Mouse (Mus musculus): ENCODE measurements around the gene Krt72. TPM values are rescaled to one million over a fixed set of nuclear protein-coding genes. Genes with fewer than 3 reads are reported as not detected.

Krt72 gene
- polyA plus RNA-seq (2016; fragmentation: Nextera tagmentation; extraction: Ambion mirVana), result not detected in 2 replicates

DNA sequence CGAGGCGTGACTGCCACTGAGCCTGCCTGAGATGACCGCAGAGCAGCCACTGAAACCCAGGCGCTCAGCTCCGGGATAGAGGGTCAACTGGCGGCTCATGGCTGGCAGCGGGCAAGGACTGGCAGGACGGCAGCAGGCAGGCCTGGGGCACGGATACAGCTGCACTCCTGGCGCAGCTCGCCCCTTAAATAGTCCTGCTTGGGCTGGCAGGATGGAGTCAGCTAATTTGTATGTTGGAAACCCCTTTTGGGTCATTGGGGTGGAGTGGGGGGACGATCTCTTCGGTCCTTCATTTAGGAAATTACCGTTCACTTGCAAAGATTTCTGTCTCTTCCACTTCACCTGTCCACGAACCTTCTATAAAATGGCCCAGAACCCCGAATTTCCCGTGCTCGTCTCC lies at the start of gene Krt72:
Gene Krt72 (minus strand): TSS at position 101 of the 400 bp plus-strand sequence.
- no peak for ATAC-seq (ENCODE audit: low FRiP score, low read depth)
- H3K27me3 ChIP-seq (replicated peaks), result no peaks in the 10 kb centered on the region
- WGBS, result 93% methylated on average over 18 of the region's 18 CpGs
- no peak within 1 kb of the TSS for H3K27ac ChIP-seq
- H3K36me3 ChIP-seq, result no peaks in the 10 kb centered on the region
- no peak within 1 kb of the TSS for H3K9ac ChIP-seq
- H3K4me2 ChIP-seq (replicated peaks), result no peak within 1 kb of the TSS
- no peaks in the 10 kb centered on the region for H3K4me1 ChIP-seq
- no peaks in the 10 kb centered on the region for H3K9me3 ChIP-seq
- H3K4me3 ChIP-seq, result no peak within 1 kb of the TSS

DNA sequence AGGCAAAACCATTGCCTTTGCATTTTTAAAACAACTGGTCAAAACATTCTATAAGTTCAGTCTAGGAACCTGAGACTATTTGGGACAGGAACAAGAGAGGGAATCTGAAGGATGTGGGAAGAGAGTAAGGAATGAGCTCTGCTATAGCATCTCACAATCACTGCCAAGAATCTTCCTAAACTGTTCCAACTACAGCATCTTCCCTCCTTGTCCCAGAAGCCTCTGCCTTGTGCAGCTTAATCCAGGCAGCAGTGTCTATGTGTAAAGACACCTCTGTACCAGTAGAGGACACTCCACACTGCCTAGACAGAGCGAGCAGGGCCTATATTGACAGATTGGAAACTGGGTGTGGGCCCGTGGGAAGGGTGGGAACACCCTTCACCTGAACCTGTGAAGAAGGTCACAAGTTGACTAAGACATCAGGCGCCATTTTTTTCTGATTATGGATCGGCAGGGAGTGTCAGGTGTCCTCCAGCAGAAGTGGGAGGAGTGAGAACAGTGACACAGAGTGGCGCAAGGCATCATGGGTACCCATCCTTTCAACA lies 48.6 kb upstream of the Krt72 start:
- no peak for ATAC-seq (ENCODE audit: low FRiP score, low read depth)
- no peaks in the 10 kb centered on the region for H3K36me3 ChIP-seq
- no peak overlapping the region for H3K9ac ChIP-seq
- no peak overlapping the region for H3K4me2 ChIP-seq (replicated peaks)
- no peaks in the 10 kb centered on the region for H3K4me1 ChIP-seq
- H3K27me3 ChIP-seq (replicated peaks), result no peaks in the 10 kb centered on the region
- H3K4me3 ChIP-seq, result no peak overlapping the region
- H3K27ac ChIP-seq, result no peak overlapping the region
- H3K9me3 ChIP-seq, result no peaks in the 10 kb centered on the region
- WGBS, result 68% methylated on average over 5 of the region's 5 CpGs

DNA sequence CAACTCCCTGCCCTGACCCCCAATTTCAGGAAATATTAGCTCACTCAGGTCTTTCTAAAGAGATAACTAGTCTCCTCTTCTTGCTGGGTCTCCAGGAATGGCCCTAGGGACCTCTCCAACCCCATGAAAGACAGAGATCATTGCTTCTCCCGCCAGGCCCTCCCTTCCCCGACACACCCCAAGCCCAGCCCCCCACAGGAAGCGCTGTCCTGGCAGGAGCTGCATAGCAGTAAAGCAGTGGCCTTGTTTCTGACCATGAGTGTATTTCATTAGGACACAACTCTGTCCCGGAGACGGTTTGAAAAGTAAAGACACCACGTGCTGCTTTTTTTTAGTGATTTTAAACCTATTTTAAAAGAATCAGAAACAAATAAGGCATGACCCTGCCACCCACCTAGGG lies 46.9 kb upstream of the Krt72 start:
- Histone ChIP-seq H3K4me3 (no peak overlapping the region), H3K27me3 (replicated peaks) (no peaks in the 10 kb centered on the region), H3K9me3 (no peaks in the 10 kb centered on the region), H3K4me1 (no peaks in the 10 kb centered on the region), H3K36me3 (no peaks in the 10 kb centered on the region), H3K27ac (no peak overlapping the region), H3K4me2 (replicated peaks) (no peak overlapping the region), H3K9ac (no peak overlapping the region)
- ATAC-seq (ENCODE audit: low FRiP score, low read depth), result no peak
- WGBS, result 54% methylated on average over 6 of the region's 6 CpGs

DNA sequence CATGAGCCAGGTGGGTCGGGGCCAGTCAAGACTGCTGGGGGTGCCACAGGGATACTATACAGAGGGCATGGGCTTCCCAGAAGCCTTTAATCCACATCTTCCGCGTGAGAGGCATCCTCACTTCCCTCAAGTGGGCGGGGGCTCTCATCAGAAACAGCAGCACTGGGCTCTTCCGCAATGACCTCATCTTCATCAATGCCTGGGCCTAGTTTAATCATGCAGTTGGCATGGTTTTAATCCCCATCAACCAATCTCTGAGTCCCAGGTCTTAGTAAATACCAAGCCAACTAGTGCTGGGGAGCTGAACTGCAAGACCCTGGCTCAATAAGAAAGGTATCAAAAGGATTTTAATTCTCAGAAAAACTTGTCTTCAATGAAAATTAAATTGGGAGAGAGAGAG lies 43.2 kb upstream of the Krt72 start:
- Histone ChIP-seq H3K36me3 (no peaks in the 10 kb centered on the region), H3K9ac (no peak overlapping the region), H3K4me2 (replicated peaks) (no peak overlapping the region), H3K9me3 (no peaks in the 10 kb centered on the region), H3K27me3 (replicated peaks) (no peaks in the 10 kb centered on the region), H3K4me3 (no peak overlapping the region), H3K4me1 (no peaks in the 10 kb centered on the region), H3K27ac (no peak overlapping the region)
- 75% methylated on average over 5 of the region's 5 CpGs for WGBS
- ATAC-seq (ENCODE audit: low FRiP score, low read depth), result no peak

DNA sequence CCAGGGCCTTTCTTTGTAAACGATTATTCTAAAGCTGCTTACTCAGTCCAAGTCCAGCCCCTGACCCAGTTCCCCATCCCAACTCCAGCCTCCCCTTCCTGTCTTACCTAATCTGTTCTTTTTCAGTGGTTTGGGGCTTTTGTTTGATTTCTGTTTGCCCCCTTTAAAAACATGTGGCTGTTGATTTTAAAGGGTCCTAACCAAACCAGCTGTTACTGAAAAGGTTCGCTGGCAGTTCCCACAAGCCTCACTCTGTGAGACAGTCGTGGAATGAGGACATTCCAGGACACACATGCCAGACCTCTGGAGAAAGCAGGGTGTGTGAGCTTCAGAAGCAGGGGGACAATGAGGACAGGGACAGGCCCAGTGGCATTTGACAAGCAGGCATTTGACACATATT lies 35.5 kb upstream of the Krt72 start:
- Histone ChIP-seq H3K27me3 (replicated peaks) (no peaks in the 10 kb centered on the region), H3K36me3 (no peaks in the 10 kb centered on the region), H3K4me3 (no peak overlapping the region), H3K9me3 (no peaks in the 10 kb centered on the region), H3K4me1 (no peaks in the 10 kb centered on the region), H3K4me2 (replicated peaks) (no peak overlapping the region), H3K27ac (no peak overlapping the region), H3K9ac (no peak overlapping the region)
- 42% methylated on average over 3 of the region's 3 CpGs for WGBS
- no peak for ATAC-seq (ENCODE audit: low FRiP score, low read depth)

DNA sequence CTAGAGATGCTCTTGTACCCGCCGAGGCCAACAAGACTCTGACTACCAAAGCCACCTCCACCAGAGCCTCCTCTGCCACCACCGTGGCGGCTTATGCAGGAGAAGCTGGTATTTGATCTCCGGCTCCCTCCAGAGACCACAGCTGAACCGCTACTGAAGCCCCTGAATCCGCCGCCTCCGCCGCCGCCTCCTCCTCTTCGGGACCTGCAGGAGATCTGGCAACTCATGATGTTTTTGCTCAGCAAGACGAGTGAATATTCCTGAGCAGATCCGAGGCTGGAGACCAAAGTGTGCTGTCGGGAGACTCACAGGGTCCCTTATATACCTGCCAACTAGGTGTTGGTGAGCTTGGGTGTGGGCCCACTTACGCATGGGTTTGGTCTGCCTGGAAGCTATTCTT lies 31.6 kb upstream of the Krt72 start, which contains the start of gene Krt2:
Gene Krt2 (minus strand): TSS at position 295 of the 400 bp plus-strand sequence.
- 84% methylated on average over 16 of the region's 16 CpGs for WGBS

DNA sequence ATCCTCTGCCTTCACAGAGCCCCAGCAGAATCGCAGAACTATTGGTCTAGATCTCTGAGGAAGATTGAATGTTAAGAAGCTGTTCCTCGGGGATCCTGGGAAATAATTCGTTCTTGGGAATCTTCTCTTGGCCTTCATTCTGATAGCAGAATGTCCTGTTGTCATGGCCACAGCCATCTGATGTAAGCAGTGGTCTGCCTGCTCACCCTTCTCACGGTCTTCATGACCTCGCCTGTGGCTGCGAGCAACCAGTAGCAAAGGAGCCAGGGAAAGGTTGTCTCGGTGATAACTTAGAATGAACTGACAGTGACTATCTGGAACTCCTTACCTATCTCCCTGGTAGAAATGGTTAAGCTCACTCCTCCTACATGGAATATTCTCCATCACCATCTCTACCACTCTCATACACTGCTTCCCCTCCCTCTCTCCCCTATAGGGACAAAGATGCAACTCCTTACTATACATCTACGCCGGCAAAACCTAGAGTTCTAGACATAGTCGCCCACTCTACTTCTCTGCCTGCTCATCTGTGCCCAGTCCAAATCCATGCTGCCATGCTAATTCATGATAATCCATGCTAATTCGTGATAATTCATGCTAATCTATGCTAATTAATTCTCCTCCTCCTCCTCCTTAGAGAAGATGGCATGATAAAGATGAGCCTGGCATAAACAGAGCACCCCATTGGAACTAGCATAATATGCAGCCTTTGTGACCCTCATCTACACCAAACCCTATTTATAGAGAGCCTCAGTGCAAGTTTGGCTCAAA lies 17.0 kb upstream of the Krt72 start:
- Histone ChIP-seq H3K27ac (no peak overlapping the region), H3K36me3 (no peaks in the 10 kb centered on the region), H3K9me3 (no peaks in the 10 kb centered on the region), H3K4me3 (no peak overlapping the region), H3K27me3 (replicated peaks) (no peaks in the 10 kb centered on the region), H3K4me1 (peaks cover 3% of the 10 kb centered on the region; the same call in 1 of the 2 replicates), H3K4me2 (replicated peaks) (no peak overlapping the region), H3K9ac (no peak overlapping the region)
- ATAC-seq (ENCODE audit: low FRiP score, low read depth), result peak; percentile 48; the same call in 1 of the 2 replicates
- WGBS, result 72% methylated on average over 11 of the region's 11 CpGs

More for the DNA sequence above, 31.6 kb upstream of the Krt72 start, which contains the start of gene Krt2:
- Histone ChIP-seq H3K4me3 (no peak within 1 kb of the TSS), H3K36me3 (no peaks in the 10 kb centered on the region), H3K27me3 (replicated peaks) (no peaks in the 10 kb centered on the region), H3K4me2 (replicated peaks) (no peak within 1 kb of the TSS), H3K9me3 (no peaks in the 10 kb centered on the region), H3K4me1 (no peaks in the 10 kb centered on the region), H3K9ac (no peak within 1 kb of the TSS), H3K27ac (no peak within 1 kb of the TSS)
- ATAC-seq (ENCODE audit: low FRiP score, low read depth), result no peak

DNA sequence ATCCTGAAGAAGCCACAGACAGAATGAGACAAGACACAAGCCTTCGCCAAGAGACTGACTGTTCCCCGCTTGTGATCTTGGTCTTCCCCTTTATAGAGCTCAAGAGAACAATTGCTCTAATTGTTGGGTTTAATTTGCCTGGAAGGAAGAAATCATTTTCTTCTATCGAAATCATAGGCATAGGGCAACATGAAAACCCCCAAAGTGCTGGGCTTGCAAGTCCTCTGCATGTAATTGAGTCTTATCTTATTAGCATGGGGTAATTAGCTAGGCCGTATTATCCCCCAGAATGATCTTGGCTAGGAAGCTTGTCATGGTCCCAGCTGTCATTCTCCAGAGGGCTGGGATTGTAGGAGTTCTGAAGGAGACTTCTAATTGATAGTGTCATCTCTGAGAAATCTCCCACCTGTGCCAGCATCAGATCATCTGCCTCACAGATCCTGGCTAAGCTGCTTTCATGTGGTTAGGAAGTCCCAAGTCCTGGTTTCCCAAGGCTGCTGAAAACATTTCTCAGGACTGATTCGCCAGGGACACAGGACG lies 16.1 kb upstream of the Krt72 start, which contains the start of gene Krt73:
Gene Krt73 (minus strand): TSS at position 51 of the 540 bp plus-strand sequence.
- Histone ChIP-seq H3K9ac (no peak within 1 kb of the TSS), H3K27ac (no peak within 1 kb of the TSS)

DNA sequence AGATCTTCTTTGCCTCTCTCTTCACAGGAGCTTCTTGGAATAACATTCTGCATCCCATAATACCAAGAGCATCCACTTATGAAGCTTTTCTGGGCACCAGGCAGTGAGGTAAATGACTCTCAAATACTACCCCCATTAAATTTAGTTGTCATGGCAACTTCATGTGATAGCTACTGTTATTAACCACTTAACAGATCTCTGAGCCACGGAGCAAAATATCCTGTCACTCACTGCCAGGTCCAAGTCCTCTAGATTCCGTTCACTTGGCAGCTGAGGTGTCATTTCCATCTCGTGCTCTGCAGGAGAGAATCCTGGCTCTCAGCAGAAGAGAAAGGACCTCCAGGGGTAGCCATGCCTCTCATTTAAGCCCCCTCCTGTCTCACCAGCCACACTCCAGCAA lies 4.6 kb upstream of the Krt72 start:
- Histone ChIP-seq H3K4me2 (replicated peaks) (no peak overlapping the region), H3K4me1 (no peaks in the 10 kb centered on the region), H3K27me3 (replicated peaks) (no peaks in the 10 kb centered on the region), H3K36me3 (no peaks in the 10 kb centered on the region), H3K27ac (no peak overlapping the region), H3K9me3 (no peaks in the 10 kb centered on the region), H3K4me3 (no peak overlapping the region), H3K9ac (no peak overlapping the region)
- ATAC-seq (ENCODE audit: low FRiP score, low read depth), result no peak
- 23% methylated on average over 3 of the region's 3 CpGs for WGBS

More for the DNA sequence above, 16.1 kb upstream of the Krt72 start, which contains the start of gene Krt73:
- Histone ChIP-seq H3K4me3 (no peak within 1 kb of the TSS), H3K4me2 (replicated peaks) (no peak within 1 kb of the TSS), H3K36me3 (no peaks in the 10 kb centered on the region), H3K27me3 (replicated peaks) (no peaks in the 10 kb centered on the region), H3K4me1 (peaks cover 3% of the 10 kb centered on the region; the same call in 1 of the 2 replicates), H3K9me3 (no peaks in the 10 kb centered on the region)
- WGBS, result 72% methylated on average over 6 of the region's 6 CpGs
- no peak for ATAC-seq (ENCODE audit: low FRiP score, low read depth)

DNA sequence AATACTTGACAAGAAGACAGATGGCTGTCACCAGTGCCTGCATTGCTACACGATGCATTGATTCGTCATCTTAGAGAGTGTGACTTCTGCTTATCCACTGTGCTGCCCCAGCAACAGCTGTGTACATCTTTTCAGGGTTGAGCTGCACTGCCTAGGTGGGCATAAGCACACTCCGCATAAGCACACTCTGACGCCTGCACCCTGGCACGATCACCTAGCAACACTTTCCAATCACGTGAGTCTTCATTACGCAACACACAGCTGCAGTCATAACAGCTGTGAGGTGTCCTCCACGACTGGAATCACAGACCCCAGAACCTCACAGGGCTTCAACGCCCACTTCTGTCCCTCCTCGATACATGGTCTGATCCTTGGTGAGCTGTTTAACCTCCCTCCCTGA lies 12.8 kb downstream of the Krt72 start:
- Histone ChIP-seq H3K9ac (no peak overlapping the region), H3K9me3 (no peaks in the 10 kb centered on the region), H3K27me3 (replicated peaks) (no peaks in the 10 kb centered on the region), H3K27ac (no peak overlapping the region), H3K36me3 (no peaks in the 10 kb centered on the region), H3K4me1 (no peaks in the 10 kb centered on the region), H3K4me2 (replicated peaks) (no peak overlapping the region), H3K4me3 (no peak overlapping the region)
- ATAC-seq (ENCODE audit: low FRiP score, low read depth), result no peak
- WGBS, result 86% methylated on average over 10 of the region's 10 CpGs

DNA sequence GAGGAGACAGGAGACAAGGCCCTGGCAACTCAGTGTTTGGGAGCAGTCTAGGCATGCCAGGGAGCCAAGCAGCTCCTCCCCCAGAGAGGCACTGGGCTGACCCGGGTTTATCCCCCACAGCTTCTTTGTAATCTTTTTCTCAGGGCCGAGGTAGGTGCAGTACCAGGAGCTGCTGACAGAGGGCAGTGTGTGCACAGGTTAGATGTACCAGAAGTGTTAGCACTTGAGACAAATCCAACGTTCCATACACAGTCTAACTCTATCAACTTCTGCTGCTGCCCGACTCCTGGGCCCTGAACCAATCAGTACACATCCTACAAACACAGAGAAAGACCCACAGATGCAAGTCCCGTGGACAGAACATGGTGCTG lies 13.6 kb downstream of the Krt72 start:
- H3K36me3 ChIP-seq, result no peaks in the 10 kb centered on the region
- H3K9me3 ChIP-seq, result no peaks in the 10 kb centered on the region
- H3K27ac ChIP-seq, result no peak overlapping the region
- no peaks in the 10 kb centered on the region for H3K4me1 ChIP-seq
- ATAC-seq (ENCODE audit: low FRiP score, low read depth), result peak; percentile 68; the same call in 1 of the 2 replicates
- H3K4me2 ChIP-seq (replicated peaks), result no peak overlapping the region
- no peaks in the 10 kb centered on the region for H3K27me3 ChIP-seq (replicated peaks)
- no peak overlapping the region for H3K9ac ChIP-seq
- H3K4me3 ChIP-seq, result no peak overlapping the region
- 10% methylated on average over 5 of the region's 5 CpGs for WGBS

DNA sequence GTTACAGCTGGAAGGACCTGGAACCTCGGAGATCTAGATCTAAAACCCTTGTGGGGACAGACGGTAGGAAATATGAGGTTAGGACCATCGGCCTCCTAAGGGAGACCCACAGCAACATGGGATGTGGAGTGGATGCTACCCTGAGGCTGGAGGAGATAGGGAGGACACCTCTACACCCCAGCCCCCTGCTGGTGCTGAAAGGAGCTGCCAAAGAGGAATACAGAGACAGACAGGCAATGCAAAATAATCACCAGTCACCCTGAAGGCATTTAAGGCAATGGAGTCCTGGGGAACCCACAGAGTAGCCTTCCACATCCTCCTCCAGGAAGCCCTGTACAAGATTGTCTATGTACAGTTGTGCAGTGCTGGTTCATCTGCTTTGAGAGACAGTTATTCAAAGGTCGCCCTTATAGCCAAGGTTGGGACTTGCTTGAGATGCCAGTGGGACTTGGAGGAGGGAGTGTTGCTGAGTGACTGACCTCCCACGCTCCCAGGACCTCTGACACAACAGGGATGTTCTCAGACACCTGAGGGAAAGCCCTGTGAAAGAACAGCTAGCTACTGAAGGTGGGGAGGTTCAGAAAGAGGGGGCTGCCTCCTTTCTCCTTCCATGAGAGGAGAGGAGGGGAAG lies 14.1 kb downstream of the Krt72 start:
- H3K36me3 ChIP-seq, result no peaks in the 10 kb centered on the region
- no peak for ATAC-seq (ENCODE audit: low FRiP score, low read depth)
- no peak overlapping the region for H3K4me2 ChIP-seq (replicated peaks)
- H3K27ac ChIP-seq, result no peak overlapping the region
- no peaks in the 10 kb centered on the region for H3K9me3 ChIP-seq
- H3K4me1 ChIP-seq, result no peaks in the 10 kb centered on the region
- H3K27me3 ChIP-seq (replicated peaks), result no peaks in the 10 kb centered on the region
- no peak overlapping the region for H3K4me3 ChIP-seq
- 77% methylated on average over 5 of the region's 5 CpGs for WGBS
- no peak overlapping the region for H3K9ac ChIP-seq

Data from neural tube, embryonic 12.5 days (tissue).